Mouse (Mus musculus) CH12F3 (cell line): ENCODE results near the gene Wdr44.
"Not testable (repeated sequence)": the region's sequence is repeated elsewhere in the genome, so short reads cannot be mapped to it uniquely, and the experiment has no call there.

Experiments
- in situ Hi-C: fragments of 300-500 bp; cut with MboI; formaldehyde crosslinking; loops from 2 replicates; pipeline ENCODE4 v1.14.3; 2020; ENCODE audit warnings: low sequenced_read_pairs

Gene Wdr44

GRCm38 (mm10) chrX:23823398-23824023 is 130.7 kb downstream of the Wdr44 start:
- in situ Hi-C loops = no loop called here

DNA sequence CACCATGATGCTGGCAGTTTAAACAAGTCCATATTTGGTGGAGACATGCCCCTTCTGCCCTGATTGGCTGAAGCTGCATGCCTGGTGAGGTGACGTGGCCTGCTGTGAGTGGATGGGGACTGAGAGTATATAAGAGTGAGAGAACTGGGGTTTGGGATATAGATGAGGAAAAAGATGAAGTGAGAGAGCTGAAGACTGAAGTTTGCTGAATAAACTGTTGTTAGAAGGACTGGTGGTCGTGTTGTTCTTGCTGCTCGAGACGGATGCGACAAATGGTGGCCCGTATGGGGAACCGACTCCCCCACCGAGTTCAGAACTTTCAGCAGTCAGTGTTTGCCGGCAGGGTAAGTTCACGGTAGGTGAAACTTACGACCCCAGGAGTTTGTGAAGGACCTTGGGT is 140.9 kb downstream of the Wdr44 start:
- in situ Hi-C loops = not testable (repeated sequence)

GRCm38 (mm10) chrX:23840921-23841320 is 148.1 kb downstream of the Wdr44 start:
- in situ Hi-C loops = no loop called here
